Mouse (Mus musculus): ENCODE results near the gene Trpt1.

Trpt1 gene

GRCm38 (mm10) chr19:7039841-7040636, 44.1 kb downstream of the Trpt1 start, which contains the start of gene Stip1:
TSS of gene Stip1 (minus strand) at chr19:7039967.
- peak; percentile 98 to 99 for DNase-seq (ENCODE audit: low spot score in 2 of 2)

- no peak for DNase-seq (ENCODE audit: low spot score in 2 of 2)
These were observed 44.8 kb downstream of the Trpt1 start for GRCm38 (mm10) chr19:7040637-7041130.

DNA sequence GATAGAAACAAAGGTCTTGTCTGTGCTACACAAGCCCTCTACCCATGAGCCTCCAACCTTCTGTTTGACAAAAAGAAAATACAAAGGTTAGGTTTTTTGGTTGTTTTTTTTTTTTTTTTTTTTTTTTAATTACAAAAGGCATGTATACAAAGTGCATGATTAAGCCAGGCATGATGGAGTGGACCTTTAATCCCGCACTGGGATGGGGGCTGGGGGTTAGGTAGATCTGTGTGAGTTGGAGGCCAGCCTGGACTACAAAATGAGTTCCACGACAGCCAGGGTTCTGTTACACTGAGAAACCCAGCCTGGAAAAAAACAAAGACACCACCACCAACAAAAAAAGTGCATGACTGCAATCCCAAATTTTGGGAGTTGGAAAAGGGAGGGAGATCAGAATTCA, 45.2 kb downstream of the Trpt1 start:
- DNase-seq (ENCODE audit: low spot score in 2 of 2) = no peak

DNA sequence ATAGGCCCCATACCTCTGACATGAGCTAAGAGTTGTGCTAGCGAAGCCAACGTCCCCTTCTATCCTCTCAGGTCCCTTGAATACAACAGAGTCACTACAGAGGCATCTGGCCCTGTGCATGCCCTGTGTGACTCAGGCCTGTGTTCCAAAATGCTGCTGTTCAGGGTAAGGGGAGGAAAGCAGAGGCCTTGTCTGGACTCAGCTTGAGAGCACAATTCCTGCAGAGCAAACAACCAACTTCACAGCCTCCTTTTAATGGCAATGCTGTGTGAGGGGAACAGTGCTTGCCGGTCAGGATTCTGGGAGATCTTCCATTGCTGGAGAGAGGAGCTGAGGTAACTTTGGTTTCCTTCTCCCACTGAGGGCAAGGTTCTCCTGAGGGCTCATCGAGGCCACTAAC, 48.3 kb downstream of the Trpt1 start:
- no peak for DNase-seq (ENCODE audit: low spot score in 2 of 2)

- no peak for DNase-seq (ENCODE audit: low spot score in 2 of 2)
These were observed 48.8 kb downstream of the Trpt1 start for GRCm38 (mm10) chr19:7044706-7045105.

Data from urinary bladder, postnatal 36 days (tissue).